Mouse (Mus musculus): Measurements from ENCODE around the gene Olfr70. TPM values are rescaled to one million over a fixed set of nuclear protein-coding genes. Genes with fewer than 3 reads are reported as not detected.
A peak's percentile ranks its signal among the peaks of the same experiment; 100 is the strongest.

Gene Olfr70
- total RNA-seq (2021), result not detected

DNA sequence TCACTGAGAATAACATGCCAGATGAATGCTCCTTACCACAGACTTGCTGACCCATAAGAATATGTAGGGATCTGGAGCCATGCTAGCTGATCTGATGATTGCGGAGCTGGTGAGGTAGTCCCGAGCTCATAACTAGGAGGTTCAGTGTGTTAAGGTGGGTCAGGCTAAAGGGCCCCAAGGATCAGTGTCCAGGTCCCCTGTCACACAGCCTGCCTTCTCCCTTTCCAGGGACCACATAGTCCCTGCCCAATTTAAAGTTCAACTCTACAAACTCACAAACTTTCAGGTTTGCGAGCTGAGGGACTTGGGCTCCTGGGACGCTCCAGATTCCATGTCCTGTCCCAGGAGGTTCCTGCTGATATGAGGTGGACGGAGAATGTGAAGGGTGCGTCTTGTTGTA lies at the start of gene Olfr70:
Olfr70 (minus strand) TSS at position 101 of the 400 bp plus-strand sequence.
- DNase-seq, result no peak

DNA sequence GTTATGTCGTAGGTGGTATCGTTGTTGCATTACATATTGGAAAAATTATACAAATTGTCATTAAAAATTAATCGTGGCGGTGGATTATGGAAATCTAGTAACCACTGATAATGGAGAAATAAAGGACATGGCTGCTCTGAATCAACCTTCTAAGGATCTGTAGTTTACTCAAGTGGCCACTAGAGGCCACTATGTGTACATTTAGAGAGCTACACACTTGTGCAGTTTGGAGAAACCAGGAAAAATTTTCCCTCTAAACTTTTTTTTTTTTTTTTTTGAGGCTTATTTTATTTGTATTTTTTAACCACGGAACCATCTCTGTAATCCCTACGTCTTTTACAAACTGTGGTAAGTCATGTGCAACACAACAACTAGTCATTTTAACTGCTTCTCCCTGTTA lies 44.6 kb upstream of the Olfr70 start:
- no peak for DNase-seq

DNA sequence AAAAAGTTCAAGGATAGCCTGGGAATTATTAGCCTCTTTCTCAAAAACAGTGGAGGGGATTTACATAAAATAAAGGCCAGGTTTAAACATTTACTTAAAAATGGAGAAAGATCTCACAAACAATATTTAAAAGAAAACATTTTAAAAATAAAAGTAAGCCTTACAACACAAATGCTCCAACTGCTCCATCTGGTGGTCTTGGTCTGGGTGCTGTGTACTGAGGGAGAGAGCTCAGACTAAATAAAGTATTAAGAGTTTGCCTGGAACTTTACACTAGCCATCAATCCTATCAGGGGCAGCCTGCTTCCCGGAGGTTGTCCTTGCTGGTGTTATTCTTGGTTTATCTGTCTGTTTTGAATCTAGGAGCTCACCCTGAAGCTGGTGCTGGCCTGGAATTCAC lies 42.5 kb upstream of the Olfr70 start:
- no peak for DNase-seq

DNA sequence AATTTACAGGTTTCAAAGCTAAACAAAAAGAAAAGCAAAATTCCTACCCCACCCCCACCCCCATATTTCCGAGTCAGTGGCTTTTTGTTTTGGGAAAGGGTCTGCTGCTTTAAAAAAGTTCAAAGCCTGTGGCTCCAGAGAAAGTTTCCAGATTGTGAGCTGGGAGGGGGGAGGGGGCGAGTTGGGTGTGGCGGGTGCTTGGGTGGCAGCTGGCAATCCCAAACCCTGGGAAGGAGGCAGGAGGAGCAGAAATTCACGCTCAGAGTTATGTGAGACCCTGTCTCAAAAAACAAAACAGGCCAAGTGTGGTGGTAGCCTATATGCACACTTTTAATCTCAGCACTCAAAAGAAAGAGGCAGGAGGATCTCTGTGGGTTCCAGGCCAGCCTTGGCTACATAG lies 42.0 kb upstream of the Olfr70 start:
- no peak for DNase-seq

DNA sequence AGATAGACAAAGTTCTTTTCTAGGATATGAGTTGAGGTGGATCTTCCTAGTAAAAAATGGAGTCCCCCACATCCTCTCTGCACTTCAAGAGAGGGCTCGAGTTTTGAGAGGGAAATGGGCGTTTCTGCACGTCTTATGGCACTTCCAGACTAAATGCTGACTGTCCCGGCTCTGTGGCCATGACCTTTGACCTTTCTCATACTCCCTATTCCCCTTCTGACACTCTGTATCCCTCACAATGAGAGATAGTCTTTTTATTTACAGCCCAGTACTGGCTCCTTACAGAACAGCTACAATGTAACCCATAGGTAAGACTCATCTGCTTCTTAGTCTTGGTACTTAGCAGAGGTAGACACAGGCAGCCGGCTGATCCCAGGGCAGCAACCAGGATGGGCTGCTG lies 40.9 kb upstream of the Olfr70 start:
- DNase-seq, result no peak

DNA sequence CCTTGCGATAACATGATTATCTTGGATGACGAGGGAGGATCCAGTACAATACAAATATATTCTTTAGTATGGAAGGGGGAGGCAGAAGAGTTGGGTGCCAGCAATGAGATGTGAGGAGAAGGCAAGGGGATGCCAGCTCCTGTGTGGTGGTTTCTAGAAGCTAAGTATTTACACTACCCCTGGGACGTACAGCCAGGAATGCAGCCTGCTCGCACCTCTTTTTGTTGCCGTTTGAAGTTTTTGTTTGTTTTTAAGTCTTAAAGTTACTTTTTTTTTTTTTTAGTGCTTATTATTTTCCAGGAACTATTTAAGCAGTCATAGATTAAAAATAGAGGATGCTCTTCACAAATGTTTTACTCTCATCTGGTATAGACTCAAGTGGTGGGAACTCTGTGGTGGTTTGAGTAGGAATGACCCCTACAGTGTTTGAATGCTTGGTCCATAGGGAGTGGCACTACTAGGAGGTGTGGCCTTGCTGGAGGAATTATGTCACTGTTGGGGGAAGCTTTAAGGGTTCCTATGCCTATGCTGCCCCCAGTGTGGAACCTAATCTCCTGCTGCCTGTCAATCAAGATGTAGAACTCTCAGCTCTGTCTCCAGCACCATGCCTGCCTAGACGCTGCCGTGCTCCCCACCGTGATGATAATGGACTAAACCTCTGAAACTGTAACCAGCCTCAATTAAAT lies 38.5 kb upstream of the Olfr70 start:
- no peak for DNase-seq

- no peak for DNase-seq
Measured at GRCm38 (mm10) chr4:43737144-43737543, 36.5 kb upstream of the Olfr70 start.

- no peak for DNase-seq
Measured at GRCm38 (mm10) chr4:43733186-43733585, 32.6 kb upstream of the Olfr70 start.

GRCm38 (mm10) chr4:43732171-43732570 lies 31.6 kb upstream of the Olfr70 start:
- no peak for DNase-seq

- DNase-seq, result no peak
Measured at GRCm38 (mm10) chr4:43730750-43731297, 30.2 kb upstream of the Olfr70 start.

DNA sequence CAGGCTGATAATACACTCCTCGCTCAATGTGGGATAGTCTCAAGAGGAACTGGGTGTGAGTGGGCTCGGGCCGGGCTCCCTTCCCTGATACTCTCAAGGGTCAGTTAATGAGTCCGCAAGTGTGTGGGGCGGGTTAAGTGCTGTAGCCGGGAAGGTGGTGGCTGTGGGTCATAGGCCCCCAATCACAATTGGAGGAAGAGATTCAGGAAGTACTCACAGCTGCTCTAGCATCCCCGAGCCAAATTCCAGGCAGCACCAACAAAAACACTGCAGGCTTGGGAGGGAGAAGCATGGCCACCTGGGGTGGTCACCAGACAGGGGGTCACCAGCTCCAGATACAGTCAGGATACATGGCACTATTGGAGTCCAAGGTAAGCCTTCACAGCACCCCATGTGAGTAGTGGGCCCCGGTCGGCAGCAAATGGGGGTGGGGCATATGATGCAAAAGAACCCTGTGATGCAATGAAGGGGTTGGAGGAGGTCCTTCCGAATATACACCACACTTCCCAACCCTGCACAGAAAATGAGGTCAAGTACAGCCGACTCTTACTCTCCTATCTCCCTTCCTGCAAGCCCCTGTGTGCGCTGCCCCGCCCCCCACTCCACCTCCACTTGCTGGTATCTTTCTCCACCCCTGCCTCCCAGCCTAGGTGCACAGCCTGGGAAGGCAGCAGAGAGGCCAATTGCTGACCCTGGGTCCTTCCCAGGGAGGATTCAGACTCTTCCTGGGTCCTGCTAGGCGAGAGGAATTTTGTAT lies 29.4 kb upstream of the Olfr70 start, which contains the start of gene Spaar:
Spaar (plus strand) TSS at position 241 of the 757 bp plus-strand sequence.
- DNase-seq, result no peak

DNA sequence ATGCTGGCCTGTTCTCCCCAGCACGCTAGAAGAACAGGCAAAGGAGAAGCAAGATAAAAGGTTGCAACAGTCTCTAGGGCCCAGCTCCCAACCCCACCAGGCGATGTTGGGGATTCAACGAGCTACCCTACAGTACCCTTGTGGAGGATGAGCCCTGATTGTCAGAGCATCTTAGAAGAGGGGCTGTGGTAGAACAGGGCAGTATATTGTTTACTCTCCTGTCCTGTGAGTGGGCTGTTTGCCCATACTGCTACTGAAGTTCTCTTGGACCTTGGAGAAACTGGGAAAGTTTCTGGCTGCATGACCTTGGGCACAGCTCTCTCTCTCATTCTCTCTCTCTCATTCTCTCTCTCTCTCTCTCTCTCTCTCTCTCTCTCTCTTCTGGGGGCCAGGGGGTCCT lies 28.5 kb upstream of the Olfr70 start:
- DNase-seq, result no peak

- DNase-seq, result no peak
Measured at GRCm38 (mm10) chr4:43728576-43728954, 28.0 kb upstream of the Olfr70 start.

DNA sequence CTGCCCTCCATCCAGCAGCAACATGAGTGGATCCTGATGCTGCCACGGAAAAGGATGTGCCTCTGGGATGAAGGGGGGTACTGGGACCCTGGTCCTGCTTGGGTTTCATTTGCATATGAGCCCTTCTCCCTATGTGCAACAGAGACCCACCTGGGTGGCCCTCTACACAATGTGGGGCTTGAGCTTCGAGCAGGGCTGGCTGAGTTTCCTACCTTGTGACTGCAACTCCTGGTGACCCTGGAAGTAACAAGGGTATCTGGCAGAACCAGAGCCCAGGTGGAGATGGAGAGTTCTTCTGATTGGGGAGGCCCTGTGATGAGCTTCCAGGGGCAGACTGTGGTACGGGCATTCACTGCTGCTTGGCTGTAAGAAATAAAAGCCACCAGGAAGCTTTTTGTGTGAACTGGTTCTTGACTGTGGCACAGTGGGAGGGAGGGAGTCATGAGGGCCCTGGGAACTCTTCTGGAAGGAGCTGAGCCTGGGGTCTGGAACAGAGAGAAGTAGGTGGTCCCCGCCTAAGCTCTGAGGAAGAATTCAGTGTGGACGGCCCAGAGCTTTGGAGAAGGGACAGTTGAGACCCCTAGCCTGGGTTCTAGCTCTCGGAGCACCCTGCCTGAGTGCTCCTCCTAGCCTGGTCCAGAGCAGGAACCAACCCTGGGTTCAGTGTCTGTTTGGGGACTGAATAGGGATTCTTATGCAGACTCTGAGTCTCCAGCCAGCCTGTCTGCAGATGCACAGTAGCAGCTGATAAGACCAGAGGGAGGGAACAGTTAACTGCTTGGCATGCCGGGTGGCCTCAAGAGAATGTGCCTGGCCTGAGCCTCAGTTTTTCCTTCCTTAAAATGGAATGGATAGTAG lies 27.3 kb upstream of the Olfr70 start:
- no peak for DNase-seq

DNA sequence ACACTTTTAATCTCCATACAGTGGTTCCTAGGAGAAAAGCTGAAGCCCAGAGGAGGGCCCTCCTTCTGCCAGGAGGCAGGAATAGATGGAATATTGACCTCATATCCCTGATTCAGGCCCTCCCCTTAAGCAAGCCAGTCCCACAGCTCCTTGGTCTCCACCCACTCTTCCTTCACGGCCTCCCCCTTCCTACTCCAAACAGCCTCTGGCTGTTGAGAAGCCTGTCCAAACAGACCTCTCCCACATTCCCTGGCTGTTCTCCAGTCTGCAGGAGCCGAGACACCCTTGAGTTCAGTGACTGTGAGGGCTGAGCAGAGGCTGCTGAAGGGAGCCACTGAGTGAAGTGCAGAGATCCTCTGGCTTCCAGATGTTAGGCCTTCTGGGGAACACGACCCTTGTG lies 26.4 kb upstream of the Olfr70 start, which contains the start of gene Hrct1:
Hrct1 (plus strand) TSS at position 194 of the 400 bp plus-strand sequence.
- no peak for DNase-seq

DNA sequence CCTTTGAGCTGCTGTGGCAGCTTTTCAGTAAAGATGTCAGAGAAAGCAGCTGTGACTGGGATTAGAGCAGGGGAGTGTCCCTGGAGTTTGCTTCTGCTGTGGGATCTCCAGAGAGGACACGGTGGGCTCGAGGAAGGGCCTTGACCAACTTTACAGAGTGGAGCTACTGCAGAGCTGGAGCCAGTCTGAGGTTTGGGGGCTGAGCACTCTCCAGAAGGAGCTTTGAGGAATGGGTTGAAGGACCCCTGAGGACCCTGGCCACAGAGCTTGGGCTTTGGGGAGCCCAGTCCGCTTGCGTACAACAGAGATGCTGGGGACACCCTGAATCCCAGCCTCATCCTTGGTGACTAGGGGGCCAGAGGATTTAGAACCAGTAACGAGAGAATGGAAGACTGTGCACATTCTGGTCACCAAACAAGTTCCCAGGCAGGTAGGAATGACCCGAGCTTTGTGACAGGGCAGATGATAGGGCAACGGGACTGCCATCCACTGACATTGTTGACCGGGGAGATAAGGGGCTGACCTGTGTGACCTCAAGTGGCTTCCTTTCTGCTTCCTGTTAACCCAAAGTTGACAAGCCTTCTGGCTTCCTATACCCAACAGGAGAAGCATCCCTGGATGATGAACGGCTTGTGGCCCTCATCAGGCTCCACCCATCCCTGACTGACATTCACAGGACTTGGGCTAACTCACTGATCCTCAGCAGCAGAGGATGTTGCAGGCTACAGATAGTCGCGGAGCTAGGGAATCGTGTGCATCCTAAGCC lies 25.8 kb upstream of the Olfr70 start:
- no peak for DNase-seq

- DNase-seq, result no peak
Measured at GRCm38 (mm10) chr4:43724764-43725163, 24.2 kb upstream of the Olfr70 start.

DNA sequence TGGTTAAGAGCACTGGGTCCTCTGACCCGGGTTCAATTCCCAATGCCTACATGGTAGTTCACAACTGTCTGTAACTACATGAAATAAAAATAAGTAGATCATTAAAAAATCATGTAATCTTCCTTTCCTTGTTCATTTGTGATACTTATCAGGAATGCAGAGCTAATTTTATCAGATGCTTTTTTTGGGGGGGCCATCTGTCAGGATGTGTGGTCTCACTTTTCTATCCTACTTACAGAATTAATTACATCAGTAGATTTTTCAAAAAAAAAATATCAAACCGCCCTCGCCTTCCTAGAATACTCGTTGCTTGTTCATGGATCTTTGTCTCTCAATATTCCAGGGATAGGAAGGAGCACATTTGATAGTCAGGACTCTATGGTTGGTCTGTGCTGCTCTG lies 21.6 kb upstream of the Olfr70 start:
- DNase-seq, result no peak

- no peak for DNase-seq
Measured at GRCm38 (mm10) chr4:43720491-43721228, 20.1 kb upstream of the Olfr70 start.

- no peak for DNase-seq
Measured at GRCm38 (mm10) chr4:43713652-43714219, 13.1 kb upstream of the Olfr70 start.

DNA sequence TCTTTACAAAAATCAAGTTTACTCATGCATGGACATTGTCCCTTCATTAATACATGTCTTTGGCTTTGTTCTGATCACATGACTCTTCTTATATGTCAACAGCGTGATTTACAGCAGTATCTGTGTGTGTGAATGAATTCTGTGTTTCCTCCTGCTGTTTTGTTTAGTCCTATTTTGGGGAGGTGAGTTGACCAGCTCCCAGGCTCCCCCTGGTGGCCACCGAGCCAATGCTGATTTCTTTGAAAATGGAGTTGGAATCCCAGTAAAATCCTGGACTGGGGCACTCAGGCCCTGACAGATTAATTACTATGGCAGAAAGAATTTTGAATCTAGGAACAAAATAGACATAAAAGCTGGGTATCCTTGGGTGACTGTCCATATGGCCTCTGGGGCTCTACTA lies 11.2 kb upstream of the Olfr70 start:
- DNase-seq, result peak; percentile 65 to 74

Measured in layer of hippocampus, postnatal 36 days (tissue).